Mouse (Mus musculus) retina, postnatal 7 days (tissue): Measurements from ENCODE around the gene Dst.

Source experiments
- DNase-seq: peaks from one replicate; pipeline ENCODE4 v3.0.0-alpha.2; 2012; ENCODE audit warnings: low read depth, low spot score

Gene Dst

DNA sequence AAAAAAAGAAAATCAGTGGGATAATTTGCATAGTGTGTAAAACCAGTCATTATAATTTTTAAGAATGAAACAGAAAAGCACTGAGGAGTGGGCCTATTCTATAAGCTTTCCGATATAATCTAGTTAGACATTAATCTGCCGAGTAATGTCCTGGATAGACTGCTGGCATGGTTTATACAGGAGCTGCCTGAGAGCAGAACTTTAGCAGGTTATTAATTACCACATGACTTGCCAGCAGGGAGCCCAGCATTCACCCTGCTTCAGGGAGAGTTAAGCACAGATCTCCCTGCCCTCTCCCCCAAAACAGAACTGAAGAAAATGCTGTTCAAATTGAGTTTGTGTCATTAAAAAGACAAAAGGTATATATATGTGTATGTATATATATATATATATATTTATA lies 323.0 kb downstream of the Dst start:
- DNase-seq, result no peak

DNA sequence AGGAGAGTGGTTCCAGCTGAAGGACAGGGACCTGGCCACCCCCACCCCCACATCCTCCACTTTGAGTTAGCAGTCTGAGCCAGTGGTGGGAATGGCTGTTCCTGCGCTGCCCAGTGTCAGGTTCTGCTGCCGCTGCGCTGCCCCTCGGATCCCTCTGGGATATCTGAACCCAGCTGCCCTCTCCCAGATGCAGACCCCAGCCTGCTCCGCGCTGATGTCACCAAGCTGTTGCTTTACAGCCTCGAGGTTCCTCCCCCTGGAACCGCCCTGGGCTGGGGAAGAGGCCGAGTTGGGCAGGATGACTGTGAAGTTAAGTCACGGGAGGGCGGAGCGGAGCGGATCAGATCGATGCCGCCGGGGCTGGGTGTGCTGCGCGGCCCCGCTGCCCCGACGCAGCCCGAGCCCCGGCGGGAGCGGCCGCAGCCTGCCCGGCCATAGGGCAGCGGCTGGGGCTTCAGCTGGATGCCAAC lies 328.3 kb downstream of the Dst start:
- no peak for DNase-seq

DNA sequence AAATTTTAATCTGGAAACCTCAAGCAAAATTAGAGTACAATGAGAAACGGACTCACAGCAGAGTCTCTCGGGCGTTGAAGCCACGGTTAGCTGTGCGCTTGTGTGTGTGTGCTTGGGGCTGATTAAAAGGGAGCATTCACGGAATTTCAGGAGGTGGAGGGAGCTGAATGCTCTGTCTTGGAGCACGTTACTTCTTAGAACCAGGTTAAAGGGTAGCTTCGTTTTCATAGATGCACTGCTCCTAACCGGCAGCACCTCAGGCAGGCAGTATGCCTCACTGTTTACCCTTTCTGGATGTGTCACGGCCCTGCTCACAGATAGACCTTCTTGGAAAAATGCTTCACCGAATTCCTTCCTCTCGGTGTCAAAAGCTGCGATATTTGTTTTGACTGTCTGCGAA lies 329.2 kb downstream of the Dst start:
- DNase-seq, result no peak

DNA sequence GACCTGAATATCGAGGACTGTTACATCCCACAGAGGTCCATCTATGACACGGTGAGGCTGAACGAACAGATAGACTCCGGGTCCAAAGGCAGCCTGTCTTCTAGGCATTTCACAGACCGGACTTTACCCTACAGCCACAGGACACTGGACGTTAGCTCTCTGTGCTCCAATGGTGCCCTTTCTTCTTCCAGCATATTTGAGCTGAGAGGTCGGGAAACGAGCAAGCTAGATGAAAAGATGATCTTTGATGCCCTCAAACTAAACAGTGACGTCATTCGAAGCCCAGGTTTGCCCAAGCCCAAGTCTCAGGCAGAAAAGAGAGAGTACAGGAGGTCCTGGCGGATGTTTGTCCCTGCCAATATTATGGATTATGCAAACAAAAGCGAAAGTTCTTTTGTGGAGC lies 329.7 kb downstream of the Dst start:
- no peak for DNase-seq

DNA sequence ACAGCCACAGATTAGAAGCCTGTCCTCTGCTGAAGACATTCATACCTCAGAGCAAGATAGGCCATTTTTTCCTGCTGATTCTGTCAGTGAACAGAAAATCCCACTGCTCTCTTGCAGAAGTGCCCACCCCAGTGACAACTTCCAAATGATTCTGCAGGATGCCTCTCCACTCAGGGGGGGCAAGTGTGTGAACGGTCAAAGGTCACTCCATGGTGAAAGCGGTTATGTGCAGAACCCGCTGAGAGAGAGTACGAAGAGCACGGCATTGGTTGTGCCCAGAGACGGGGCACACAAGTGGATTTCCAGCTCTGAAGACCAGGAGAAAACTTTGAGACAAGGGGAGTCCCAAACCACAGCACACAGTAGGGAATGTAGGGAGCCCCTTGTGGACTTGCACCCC lies 330.2 kb downstream of the Dst start:
- DNase-seq, result no peak

DNA sequence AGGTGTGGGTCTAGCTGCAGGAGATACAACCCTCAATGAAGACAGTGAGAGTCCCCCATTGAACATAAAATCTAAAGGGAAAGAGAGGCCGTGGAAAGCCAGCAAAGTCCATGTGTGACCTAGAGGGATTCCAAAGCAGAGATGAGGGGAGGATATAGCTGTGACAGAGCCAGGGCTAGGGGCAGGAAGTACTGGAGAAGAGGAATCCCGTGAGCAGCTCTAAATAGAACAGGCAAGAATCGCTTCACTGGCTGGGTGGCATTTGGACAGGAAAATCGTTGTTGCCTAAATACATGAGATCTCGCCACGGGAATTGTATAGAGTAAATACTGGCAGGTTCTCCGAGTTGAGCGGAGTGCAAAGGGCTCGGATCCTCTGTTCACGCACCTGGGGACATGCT lies 336.7 kb downstream of the Dst start:
- no peak for DNase-seq

DNA sequence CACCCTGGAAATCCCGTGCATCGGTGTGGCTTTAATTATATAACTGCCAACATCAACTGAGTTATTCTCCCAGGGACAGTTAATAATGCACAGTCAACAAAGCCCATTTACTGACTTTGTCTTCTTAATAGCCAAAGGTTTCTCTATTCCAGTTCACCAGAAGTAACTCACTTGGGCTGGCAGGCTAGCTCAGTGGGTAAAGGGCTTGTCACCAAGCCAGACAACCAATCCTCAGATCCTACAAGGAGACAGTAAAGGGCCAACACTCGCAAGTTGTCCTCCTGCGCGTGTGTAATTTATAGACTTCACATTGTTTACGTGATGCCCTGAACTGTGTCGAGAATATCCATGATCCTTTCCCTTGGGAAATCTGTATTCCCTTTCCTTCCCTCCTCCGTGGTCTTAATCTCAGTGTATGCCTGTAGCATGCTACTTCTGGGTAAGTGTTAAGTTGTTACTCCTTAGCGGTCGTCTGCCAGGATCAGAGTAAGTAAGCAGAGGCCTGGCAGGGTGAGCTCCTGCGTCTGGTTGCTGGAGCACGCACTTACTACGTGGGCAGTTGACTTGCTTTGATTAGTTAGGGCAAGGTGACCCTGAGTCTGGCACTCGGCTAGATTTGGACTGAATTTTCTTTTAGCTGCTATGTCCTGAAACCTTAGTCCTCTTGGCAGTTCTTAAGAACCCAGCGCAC lies 338.1 kb downstream of the Dst start:
- no peak for DNase-seq

DNA sequence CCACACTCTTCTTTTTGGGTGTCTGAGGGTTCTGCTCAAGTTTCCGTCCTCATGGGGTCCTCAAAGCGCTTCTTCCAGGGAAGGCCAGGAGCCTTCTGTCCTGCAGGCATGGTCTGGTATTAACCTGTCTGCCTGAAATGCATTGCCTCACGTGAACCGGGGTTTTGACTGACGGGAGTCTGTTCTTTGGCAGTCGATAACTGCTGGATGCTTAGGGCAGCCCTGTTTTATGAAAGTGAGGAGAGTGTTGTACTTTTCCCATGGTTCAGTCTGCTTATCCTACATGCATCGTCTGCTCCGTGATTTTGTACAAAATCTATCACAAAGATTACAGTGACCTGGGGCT lies 338.6 kb downstream of the Dst start:
- DNase-seq, result no peak

DNA sequence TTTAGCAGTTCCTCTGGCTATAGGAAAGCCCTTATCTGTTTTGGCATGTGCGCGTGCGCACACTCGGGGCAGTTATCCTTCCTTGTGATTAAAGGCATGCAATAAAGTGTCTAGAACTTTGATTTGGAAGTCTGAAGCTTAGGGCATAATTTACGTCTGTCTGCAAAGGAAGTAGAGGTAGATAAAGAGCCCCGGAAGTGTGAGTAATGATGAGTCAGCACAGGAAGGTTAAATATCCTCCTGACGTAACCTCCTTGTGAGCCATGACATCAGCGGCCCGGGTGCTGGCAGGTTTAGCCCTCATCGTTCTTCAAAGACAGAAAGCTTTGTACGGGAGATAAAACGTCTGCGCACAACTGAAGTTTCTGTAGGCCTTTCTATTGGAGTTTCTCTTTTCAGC lies 343.1 kb downstream of the Dst start:
- no peak for DNase-seq

DNA sequence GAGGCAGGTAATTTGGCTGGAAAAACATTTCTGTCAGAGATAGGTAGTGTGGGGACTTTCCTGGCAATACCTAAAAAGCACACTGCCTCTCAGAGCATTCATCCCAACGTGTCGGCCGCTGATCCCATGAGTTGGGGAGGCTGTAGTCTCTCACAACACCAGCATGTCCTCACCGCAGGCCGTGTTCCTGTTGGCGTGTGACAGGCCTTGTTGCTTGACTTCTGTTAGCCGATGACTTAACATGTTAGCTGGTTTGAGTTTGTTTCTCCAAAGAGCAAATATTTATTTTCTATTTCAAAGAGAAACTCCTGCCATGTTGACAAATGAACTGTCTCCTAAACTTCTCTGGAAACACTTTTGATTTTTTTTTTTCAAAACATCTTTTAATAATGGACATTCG lies 344.2 kb downstream of the Dst start:
- no peak for DNase-seq

DNA sequence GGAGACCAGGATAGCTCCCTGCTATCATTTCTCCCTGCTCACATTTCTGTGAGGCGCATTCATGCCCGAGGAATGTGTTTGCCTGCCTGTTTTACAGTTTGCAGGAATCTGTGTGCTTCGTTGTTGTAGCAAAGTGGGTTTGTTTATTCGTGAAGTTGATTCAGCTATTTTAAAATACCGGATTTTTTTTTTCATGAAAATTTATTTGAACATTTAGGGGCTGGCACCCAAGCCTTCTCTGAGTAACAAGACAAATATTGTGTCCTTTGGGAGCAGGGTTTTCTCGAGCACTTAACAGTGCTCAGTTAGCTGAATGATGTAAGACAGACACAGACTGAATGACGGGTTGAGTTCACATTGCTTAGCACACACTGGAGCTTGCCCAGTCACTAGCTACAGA lies 345.9 kb downstream of the Dst start:
- no peak for DNase-seq

DNA sequence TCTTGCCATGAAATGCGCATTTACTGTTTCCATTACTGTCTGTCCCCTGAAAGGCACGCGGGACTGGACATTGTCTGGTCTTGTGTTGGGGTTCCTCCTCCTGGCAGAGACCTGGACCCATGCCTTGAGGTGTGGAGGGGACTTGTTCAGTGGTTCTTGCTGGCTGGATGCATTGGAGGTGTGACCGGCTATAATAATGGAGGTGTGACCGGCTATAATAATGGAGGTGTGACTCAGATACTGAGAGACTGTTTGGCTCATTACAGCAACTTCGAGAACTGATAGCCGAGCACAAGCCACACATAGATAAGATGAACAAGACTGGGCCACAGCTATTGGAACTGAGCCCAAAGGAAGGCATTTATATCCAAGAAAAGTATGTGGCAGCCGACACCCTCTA lies 351.9 kb downstream of the Dst start:
- DNase-seq, result no peak

DNA sequence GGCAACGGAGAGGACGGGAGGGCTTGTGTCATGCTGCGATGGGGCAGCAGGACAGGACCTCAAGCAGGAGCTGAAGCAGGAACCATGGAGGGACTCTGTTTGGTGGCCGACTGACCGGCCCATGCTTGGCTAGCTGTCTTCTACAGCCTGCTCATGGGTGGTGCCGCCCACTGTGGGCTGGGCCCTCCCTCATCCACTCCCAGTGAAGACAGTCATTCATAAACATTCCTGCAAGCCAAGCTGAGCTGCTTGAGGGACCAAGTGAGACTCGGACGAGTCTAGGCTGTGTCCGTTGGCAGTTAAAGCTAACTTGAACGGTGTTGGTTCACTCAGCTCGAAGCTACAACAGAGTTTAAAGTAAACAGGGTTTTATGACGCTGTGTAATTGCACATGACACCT lies 353.0 kb downstream of the Dst start:
- no peak for DNase-seq

DNA sequence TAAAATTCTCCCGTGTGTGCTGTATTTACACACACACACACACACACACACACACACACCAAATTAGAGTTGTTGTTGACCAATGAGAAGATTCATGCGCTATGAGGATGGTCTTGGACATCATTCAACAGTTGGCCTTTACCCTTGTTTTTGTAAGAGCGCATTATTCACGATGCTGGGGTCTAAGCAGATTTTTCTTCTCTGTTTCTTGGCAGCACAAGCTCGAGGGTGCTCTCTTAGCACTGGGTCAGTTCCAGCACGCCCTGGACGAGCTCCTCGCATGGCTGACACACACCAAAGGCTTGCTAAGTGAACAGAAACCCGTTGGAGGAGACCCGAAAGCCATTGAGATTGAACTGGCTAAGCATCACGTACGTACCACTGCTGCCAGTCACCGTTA lies 360.5 kb downstream of the Dst start:
- DNase-seq, result no peak

DNA sequence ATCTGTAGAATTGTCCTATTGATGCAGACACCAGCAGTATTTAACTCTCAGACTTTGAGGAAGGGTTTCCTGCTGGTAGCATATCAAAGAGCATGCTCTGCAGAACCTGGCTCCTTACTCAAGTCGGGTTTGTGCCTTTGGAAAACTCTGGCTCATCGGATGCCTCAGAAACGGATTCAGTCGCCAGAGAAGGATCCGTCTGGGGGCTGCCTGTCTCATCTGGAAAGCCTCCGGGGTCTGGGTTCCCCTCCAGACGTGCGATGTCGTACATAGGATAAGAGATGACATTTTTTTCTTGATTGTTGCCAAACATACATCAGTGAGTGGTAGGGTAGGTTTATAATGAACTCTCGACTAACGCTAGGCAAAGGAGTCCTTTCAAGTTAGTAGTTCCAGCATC lies 361.6 kb downstream of the Dst start:
- no peak for DNase-seq

DNA sequence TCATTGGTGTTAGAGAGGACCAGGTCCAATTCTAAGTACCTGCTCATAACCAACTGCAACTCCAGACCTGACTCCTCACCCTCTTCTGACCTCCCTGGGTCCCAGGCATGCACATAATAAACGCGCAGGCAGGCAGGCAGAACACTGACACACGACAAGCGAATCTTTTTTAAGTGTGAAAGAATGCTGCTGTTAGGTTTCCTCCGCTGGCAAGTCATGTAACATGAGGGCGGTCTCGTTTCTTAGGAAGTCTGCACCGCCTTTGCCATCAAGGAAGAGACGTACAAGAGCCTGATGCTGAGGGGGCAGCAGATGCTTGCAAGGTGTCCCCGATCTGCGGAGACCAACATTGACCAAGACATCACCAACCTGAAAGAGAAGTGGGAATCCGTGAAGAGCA lies 365.9 kb downstream of the Dst start:
- no peak for DNase-seq

DNA sequence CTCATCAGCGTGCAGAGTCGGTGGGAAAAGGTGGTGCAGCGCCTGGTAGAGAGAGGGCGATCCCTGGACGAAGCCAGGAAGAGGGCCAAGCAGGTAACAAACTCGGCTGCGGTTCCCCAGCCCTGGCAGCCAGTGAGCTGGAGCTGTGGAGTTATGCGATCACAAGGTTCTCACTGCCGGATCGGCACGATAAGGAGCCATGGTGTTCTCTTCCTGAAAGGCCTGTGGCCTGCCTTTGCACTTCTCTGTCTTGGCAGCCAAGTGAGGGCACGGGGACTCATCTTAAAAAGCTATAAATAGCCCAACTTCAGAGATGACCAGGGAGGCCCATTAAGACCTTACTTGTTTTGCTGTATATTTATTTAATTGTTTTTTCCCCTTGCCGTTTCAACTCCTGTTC lies 367.8 kb downstream of the Dst start:
- no peak for DNase-seq

DNA sequence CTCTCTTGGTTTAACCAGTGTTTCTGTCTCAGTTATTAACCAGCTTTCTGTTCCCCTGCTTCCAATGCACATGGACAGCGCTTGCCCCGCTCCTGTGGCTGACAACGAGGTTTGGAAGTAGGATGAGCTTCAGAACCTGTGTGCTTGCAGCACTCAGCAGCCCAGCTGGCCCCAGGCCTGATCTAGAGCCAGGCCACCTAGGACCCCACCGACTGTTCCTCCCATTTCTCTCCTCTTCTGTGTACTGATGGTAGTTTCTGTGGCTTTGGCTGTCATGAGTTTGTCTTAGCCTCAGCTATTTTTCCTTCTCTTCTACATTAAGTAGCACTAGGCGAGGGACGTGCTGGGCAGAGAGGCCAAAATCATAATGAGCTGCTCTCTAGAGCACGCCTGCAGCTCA lies 368.7 kb downstream of the Dst start:
- DNase-seq, result no peak

DNA sequence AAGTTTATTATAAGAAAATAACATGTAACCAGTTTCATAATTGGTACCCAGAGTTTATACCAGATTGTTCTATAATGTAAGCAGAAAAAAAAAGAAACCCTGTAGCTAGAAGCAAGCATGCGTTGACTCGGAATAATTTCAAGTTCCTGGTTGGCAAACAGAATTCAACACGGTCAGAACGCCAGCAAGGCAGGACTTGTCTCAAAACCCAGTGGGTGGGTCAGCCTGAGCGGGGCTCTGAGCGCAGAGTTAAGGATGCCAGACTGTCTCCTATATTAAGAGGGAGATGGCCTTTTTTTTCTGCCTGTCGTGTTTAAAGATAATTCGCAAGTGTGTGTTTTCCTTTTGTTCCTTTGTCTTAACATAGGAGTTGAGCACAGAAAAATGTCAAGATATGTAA lies 369.2 kb downstream of the Dst start:
- DNase-seq, result no peak

DNA sequence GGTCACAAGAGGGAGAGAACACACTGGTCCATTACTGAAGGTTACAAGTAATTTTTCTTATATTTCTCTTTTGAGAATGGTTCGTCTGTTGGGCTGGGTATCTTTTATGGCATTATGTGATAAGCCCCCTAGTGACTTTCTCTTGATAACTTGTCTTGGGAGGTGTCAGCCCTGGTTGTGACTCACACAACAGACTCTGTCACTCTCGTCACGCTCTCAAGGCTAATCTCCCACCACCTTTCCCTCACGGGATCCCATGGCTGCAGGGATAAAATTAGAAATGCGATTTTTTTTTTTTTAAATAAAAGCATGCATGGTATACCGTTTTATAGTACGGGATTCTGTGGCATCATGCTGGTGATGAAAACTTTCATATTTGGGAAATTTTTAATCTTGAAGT lies 375.5 kb downstream of the Dst start:
- no peak for DNase-seq

DNA sequence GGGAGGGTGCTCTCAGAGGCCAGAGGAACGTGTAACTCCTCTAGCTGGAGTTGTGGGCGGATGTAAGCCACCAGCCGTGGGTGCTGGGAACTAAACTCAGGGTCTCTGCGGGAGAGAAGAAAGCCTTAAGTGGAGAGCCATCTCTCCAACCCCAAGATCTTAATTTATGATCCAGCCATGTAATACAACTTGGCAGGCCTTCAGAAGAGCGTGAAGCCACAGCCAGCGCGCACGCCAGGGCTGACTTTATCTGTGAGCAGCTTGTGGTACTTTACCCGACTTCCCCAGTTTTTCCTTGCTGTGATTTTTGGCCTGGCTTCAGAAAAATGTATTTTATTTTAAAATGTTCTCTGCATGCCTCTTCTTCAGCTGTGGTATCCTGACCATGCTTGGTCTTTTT lies 377.0 kb downstream of the Dst start:
- DNase-seq, result no peak

DNA sequence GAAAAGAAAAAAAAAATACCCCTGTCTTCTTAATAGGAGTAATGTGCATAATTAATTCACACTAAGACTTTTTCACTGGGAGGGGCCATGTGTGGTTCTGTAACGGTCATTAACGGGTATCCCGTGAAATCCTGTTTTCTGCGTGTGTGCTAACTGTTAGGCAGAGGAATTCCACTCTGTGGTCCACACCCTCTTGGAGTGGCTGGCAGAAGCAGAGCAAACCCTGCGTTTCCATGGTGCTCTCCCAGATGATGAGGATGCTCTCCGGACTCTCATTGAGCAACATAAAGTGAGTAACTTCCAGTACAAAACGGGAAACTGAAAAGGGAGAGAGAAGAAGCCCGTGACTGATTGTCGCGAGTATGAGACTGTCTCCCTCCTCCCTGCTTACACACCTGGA lies 379.7 kb downstream of the Dst start:
- DNase-seq, result no peak

DNA sequence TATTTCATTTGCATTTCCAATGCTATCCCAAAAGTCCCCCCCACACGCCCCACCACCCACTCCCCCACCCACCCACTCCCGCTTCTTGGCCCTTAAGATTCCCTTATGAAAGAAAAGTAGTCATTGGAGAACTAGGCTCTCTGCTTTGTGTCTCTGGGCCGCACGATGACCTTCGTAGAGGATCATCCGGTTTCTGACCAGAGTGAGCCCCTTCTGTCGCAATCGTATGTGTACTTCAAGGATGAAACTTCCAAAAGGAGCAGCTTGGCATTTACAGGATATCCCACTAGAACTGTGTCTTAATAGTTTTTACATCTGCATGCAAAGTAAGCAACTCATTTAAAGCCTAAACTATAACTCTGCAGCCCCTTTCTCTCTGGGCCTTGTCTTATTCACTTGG lies 380.2 kb downstream of the Dst start:
- no peak for DNase-seq

DNA sequence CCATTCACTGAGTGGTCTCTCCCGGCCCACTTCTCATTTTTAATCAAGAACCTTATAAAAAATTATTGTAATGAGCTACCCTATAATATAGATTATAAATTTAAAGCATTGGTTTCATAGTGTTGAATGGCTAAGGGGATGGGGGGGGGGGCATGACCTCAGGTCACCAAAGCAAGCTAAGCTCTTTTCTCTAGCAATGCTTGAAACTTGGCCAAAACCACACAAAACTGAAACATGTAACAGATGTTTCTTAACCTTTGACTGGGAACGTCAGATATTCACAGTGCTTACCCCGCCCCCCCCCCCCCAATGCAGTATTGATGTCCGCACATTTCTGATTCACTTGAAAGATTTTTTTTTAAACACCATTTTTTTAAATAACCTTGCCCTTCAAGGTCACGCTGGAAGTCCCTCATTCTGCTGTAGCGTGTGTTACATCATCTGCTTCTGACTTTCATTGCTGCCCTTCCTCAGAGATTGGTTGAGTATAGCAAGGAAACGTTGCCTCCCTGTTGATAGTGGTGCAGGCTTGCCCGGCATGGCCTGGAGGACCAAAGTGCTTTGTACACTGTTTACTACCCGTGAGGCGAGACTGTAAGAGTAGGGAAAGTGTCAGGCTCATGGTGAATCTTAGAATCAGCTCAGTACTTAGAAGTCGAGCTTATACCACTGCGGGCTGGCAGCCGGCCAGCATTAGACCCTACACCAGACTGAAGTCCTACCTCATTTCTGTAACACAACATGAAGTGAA lies 380.9 kb downstream of the Dst start:
- DNase-seq, result no peak
